Mouse (Mus musculus): ENCODE measurements at regions not wholly inside any gene's neighbourhood (a gene's known extent, or its start where the extent isn't known, plus 50 kb on each side); places are given as distances from the start of the nearest gene placed in this dataset.

DNA sequence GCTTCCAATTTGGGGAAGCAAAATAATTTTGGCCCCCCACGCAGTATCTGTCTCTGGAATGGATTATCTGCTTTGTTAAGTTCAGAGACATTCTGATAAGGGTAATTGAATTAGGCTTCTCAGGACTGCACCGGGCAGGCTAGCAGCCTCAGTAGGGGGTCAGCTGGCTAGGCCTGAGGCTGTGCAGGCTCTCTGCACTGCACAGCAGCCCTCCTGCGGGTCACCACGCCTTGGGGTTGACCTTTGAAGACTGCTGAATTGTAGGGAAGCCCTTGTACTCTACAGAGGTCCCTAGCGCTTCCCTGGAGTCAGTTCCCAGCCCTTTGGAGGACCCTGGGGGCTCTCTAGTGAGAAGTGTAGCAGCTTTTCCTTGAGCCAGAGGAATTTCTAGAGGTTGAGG, 78.5 kb upstream of the Six2 start:
- Histone ChIP-seq H3K4me3 (ENCODE audit: low read depth, low read length) (no peak overlapping the region), H3K27me3 (ENCODE audit: control insufficient read depth, insufficient read depth, low read length, poor library complexity, severe bottlenecking) (0 out of 2 replicates have a peak, but pooled peaks cover 3% of the 10 kb centered on the region), H3K36me3 (ENCODE audit: control insufficient read depth, insufficient read depth, low read length, poor library complexity, severe bottlenecking) (no peaks in the 10 kb centered on the region), H3K4me1 (ENCODE audit: control insufficient read depth, insufficient read depth, low read length) (no peaks in the 10 kb centered on the region), H3K9me3 (replicated peaks; ENCODE audit: control insufficient read depth, insufficient read depth, low read length, poor library complexity, severe bottlenecking) (no peaks in the 10 kb centered on the region; the same call in none of the 2 replicates), H3K9ac (ENCODE audit: low read depth, poor library complexity, severe bottlenecking) (no peak overlapping the region), H3K27ac (ENCODE audit: insufficient read depth, low read length) (no peak overlapping the region)
- peak; percentile 64; the same call in 1 of the 2 replicates for TF ChIP-seq EP300 (IDR thresholded peaks at IDR 0.05; ENCODE audit: insufficient read depth, low read depth, low read length)
- TF ChIP-seq CTCF (IDR thresholded peaks at IDR 0.05; ENCODE audit: low read depth, low read length) = no peak
- no peak for TF ChIP-seq POLR2A (IDR thresholded peaks at IDR 0.05; ENCODE audit: insufficient read depth, low read length)

GRCm38 (mm10) chr17:85758581-85759098, 70.6 kb upstream of the Six2 start:
- no peaks in the 10 kb centered on the region for H3K4me1 ChIP-seq (ENCODE audit: control insufficient read depth, insufficient read depth, low read length)
- TF ChIP-seq EP300 (IDR thresholded peaks at IDR 0.05; ENCODE audit: insufficient read depth, low read depth, low read length) (no peak), POLR2A (IDR thresholded peaks at IDR 0.05; ENCODE audit: insufficient read depth, low read length) (no peak), CTCF (IDR thresholded peaks at IDR 0.05; ENCODE audit: low read depth, low read length) (no peak)
- no peaks in the 10 kb centered on the region; the same call in none of the 2 replicates for H3K9me3 ChIP-seq (replicated peaks; ENCODE audit: control insufficient read depth, insufficient read depth, low read length, poor library complexity, severe bottlenecking)
- H3K27ac ChIP-seq (ENCODE audit: insufficient read depth, low read length) = no peak overlapping the region
- no peaks in the 10 kb centered on the region for H3K36me3 ChIP-seq (ENCODE audit: control insufficient read depth, insufficient read depth, low read length, poor library complexity, severe bottlenecking)
- H3K9ac ChIP-seq (ENCODE audit: low read depth, poor library complexity, severe bottlenecking) = no peak overlapping the region
- no peaks in the 10 kb centered on the region for H3K27me3 ChIP-seq (ENCODE audit: control insufficient read depth, insufficient read depth, low read length, poor library complexity, severe bottlenecking)
- H3K4me3 ChIP-seq (ENCODE audit: low read depth, low read length) = no peak overlapping the region

- no peak overlapping the region for H3K4me3 ChIP-seq (ENCODE audit: low read depth, low read length)
- no peaks in the 10 kb centered on the region for H3K27me3 ChIP-seq (ENCODE audit: control insufficient read depth, insufficient read depth, low read length, poor library complexity, severe bottlenecking)
- no peak overlapping the region for H3K27ac ChIP-seq (ENCODE audit: insufficient read depth, low read length)
- H3K9ac ChIP-seq (ENCODE audit: low read depth, poor library complexity, severe bottlenecking) = no peak overlapping the region
- no peaks in the 10 kb centered on the region for H3K4me1 ChIP-seq (ENCODE audit: control insufficient read depth, insufficient read depth, low read length)
- no peaks in the 10 kb centered on the region; the same call in 1 of the 2 replicates for H3K9me3 ChIP-seq (replicated peaks; ENCODE audit: control insufficient read depth, insufficient read depth, low read length, poor library complexity, severe bottlenecking)
- no peaks in the 10 kb centered on the region for H3K36me3 ChIP-seq (ENCODE audit: control insufficient read depth, insufficient read depth, low read length, poor library complexity, severe bottlenecking)
- TF ChIP-seq EP300 (IDR thresholded peaks at IDR 0.05; ENCODE audit: insufficient read depth, low read depth, low read length) (no peak), POLR2A (IDR thresholded peaks at IDR 0.05; ENCODE audit: insufficient read depth, low read length) (no peak), CTCF (IDR thresholded peaks at IDR 0.05; ENCODE audit: low read depth, low read length) (no peak)
These were observed 69.6 kb upstream of the Six2 start for GRCm38 (mm10) chr17:85757647-85758046.

- Histone ChIP-seq H3K9ac (ENCODE audit: low read depth, poor library complexity, severe bottlenecking) (no peak overlapping the region), H3K36me3 (ENCODE audit: control insufficient read depth, insufficient read depth, low read length, poor library complexity, severe bottlenecking) (no peaks in the 10 kb centered on the region), H3K4me1 (ENCODE audit: control insufficient read depth, insufficient read depth, low read length) (no peaks in the 10 kb centered on the region), H3K27ac (ENCODE audit: insufficient read depth, low read length) (no peak overlapping the region), H3K4me3 (ENCODE audit: low read depth, low read length) (no peak overlapping the region), H3K27me3 (ENCODE audit: control insufficient read depth, insufficient read depth, low read length, poor library complexity, severe bottlenecking) (no peaks in the 10 kb centered on the region), H3K9me3 (replicated peaks; ENCODE audit: control insufficient read depth, insufficient read depth, low read length, poor library complexity, severe bottlenecking) (no peaks in the 10 kb centered on the region)
- TF ChIP-seq POLR2A (IDR thresholded peaks at IDR 0.05; ENCODE audit: insufficient read depth, low read length) = no peak
- no peak for TF ChIP-seq CTCF (IDR thresholded peaks at IDR 0.05; ENCODE audit: low read depth, low read length)
- TF ChIP-seq EP300 (IDR thresholded peaks at IDR 0.05; ENCODE audit: insufficient read depth, low read depth, low read length) = no peak
These were observed 67.5 kb upstream of the Six2 start for GRCm38 (mm10) chr17:85755557-85755956.

DNA sequence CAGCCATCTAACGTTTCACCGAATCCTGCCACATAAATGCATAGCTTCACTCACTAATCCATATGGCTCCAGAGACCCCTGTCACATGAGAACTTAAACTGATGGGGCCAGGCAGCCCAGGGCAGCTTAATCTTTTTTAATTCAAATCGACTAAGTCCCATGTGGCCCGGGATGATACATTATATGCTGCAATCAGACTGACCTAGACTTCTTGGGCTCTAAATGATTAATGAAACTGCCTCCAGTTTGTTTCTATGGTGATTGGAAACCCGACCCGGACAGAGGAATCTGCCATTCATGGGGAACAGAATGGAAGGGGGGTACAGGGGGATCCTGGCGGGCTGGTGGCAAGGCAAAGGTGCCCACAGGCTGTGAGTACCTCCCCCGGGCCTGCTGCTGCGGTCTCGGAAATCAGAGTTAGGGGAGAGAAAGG, 60.6 kb upstream of the Six2 start:
- Histone ChIP-seq H3K27me3 (ENCODE audit: control insufficient read depth, insufficient read depth, low read length, poor library complexity, severe bottlenecking) (no peaks in the 10 kb centered on the region), H3K36me3 (ENCODE audit: control insufficient read depth, insufficient read depth, low read length, poor library complexity, severe bottlenecking) (no peaks in the 10 kb centered on the region), H3K9me3 (replicated peaks; ENCODE audit: control insufficient read depth, insufficient read depth, low read length, poor library complexity, severe bottlenecking) (no peaks in the 10 kb centered on the region), H3K4me1 (ENCODE audit: control insufficient read depth, insufficient read depth, low read length) (no peaks in the 10 kb centered on the region), H3K27ac (ENCODE audit: insufficient read depth, low read length) (no peak overlapping the region), H3K9ac (ENCODE audit: low read depth, poor library complexity, severe bottlenecking) (no peak overlapping the region), H3K4me3 (ENCODE audit: low read depth, low read length) (no peak overlapping the region)
- no peak for TF ChIP-seq POLR2A (IDR thresholded peaks at IDR 0.05; ENCODE audit: insufficient read depth, low read length)
- TF ChIP-seq EP300 (IDR thresholded peaks at IDR 0.05; ENCODE audit: insufficient read depth, low read depth, low read length) = no peak
- TF ChIP-seq CTCF (IDR thresholded peaks at IDR 0.05; ENCODE audit: low read depth, low read length) = no peak

- Histone ChIP-seq H3K27ac (ENCODE audit: insufficient read depth, low read length) (no peak overlapping the region), H3K27me3 (ENCODE audit: control insufficient read depth, insufficient read depth, low read length, poor library complexity, severe bottlenecking) (no peaks in the 10 kb centered on the region), H3K9ac (ENCODE audit: low read depth, poor library complexity, severe bottlenecking) (no peak overlapping the region), H3K36me3 (ENCODE audit: control insufficient read depth, insufficient read depth, low read length, poor library complexity, severe bottlenecking) (no peaks in the 10 kb centered on the region), H3K9me3 (replicated peaks; ENCODE audit: control insufficient read depth, insufficient read depth, low read length, poor library complexity, severe bottlenecking) (no peaks in the 10 kb centered on the region), H3K4me1 (ENCODE audit: control insufficient read depth, insufficient read depth, low read length) (no peaks in the 10 kb centered on the region), H3K4me3 (ENCODE audit: low read depth, low read length) (no peak overlapping the region)
- TF ChIP-seq POLR2A (IDR thresholded peaks at IDR 0.05; ENCODE audit: insufficient read depth, low read length) (no peak), CTCF (IDR thresholded peaks at IDR 0.05; ENCODE audit: low read depth, low read length) (no peak), EP300 (IDR thresholded peaks at IDR 0.05; ENCODE audit: insufficient read depth, low read depth, low read length) (no peak)
These were observed 60.0 kb upstream of the Six2 start for GRCm38 (mm10) chr17:85747976-85748648.
